Mouse (Mus musculus) cerebellum, postnatal 25 days (tissue): ENCODE measurements at regions not wholly inside any gene's neighbourhood (a gene's known extent, or its start where the extent isn't known, plus 50 kb on each side); places are given as distances from the start of the nearest gene placed in this dataset.

Experiments used
- DNase-seq, 2 experiments: peaks; one replicate each; pipeline ENCODE4 v3.0.0; 2021; ENCODE audit warnings: mixed read lengths in 2 of 2

DNA sequence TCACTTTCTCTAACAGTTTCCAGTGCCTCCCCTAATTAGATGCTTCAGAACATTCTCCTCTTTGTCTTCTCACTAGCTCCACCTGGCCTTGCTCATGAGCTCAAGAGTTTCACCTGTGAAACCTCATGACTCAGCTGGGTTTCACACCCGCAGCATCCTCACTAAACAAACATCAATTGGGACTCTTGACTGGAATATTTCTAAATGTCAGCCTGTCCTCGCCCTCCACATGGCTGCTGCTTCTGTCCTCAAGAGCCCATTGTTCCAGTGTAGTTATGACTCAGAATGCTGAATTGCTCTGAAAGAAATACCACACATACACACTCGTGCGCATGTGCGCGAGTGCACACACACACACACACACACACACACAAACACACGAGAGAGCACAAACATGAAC, 407.2 kb downstream of the Prss52 start:
- peak; percentile 11 to 20 for DNase-seq

DNA sequence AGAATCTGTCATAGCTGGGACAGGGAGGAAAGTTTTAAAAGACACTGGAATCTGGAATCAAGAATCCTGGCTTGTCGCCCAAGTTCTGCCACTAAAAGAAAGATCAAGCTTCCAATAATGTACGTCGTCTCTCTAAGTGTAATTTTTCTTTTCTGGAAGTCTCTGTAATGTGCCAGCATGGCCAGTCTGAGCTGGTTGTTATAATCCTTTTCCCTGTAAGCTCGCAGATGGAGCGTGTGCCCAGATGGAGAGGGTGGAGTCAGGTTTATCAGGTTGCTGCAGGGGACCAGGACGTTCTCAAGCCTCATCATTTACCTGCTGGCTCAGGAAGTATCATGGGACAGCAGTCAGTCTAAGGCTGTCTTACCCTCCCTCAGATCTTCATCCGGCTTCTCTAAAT, 408.6 kb downstream of the Prss52 start:
- DNase-seq = peak; percentile 57 to 67

DNA sequence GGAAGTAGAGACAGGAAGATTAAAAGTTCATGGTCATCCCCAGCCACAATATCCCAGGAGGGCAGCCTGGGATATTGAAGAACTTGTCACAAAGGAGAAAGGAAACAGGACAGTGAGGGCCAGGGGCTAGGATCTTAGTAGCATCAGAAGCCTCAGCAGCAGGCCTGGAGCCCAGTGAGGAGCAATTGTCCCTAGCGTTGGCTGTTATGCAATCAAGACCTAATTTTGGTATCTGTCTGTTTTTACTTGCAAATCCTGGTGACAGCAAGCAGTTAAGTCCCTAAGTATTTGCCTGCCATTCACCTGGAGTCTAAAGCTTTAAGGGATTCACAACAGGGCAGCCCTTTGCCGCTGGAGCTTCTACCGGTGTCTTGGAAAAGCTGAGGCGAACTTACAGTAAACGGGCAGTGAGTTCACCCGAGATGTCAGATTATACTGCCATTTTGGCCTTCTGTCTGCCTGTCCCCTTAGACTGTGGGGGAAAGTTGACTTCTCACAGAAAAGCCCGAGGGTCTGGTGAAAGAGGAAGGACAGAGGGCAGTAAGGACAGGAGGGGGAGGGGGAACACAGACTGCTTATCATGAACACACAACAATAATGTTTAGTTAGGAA, 413.6 kb downstream of the Prss52 start:
- DNase-seq = peak in 1 of 2 experiments; percentile 16

DNA sequence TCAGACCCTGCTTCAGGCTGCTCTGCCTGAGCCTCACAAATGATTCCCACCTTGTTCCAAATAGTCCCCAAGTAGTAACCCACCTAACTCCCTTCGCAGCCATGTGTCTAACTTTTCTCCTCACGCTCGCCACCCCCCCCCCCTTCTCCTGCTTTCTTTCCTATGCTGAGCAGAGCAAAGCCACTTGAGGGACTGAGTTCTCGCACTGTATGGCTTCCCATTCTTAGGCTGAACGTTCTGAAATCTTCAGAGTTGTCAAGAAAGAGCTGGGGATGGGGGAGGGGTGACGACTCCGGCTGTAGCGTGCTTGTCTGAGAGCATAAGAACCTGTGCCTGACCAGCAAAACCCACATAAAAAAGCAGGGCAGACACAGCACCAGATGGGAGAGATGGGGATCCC, 420.6 kb downstream of the Prss52 start:
- peak in 1 of 2 experiments; percentile 10 for DNase-seq

DNA sequence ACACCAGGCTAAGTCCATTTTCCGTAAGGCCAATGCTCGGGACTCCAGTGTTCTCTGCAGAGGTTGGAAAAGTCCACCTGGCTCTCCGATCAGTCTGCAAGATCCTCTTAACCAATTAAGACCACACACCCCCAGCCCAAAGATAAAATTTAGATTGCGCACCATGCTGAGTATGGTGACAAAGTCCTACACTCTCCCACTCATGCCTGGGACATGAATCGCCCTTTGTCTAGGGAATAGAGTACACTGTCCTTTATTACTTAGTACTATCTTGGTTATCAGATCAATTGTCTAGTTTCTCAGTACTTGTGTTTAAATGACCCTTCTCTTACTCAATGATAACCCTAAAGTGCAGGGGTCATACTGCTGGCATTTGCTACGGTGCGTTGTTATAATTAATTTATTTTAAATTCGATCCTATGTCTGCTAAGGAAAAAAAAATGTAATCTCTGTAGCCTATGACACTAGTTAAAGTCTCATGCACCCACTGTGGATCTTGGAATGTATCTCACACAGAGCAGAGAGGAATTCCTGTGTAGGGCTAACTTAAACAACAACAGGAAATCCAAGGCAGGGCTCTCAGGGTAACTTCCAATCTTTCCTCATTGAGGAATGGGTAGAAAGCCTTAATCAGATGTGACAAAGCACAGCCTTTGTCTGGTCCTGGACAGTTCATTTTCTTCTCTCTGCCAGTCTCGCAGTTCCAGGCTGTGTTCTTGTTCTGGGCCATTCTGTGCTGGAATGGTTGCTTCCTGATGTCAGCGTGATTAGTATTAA, 421.4 kb downstream of the Prss52 start:
- no peak for DNase-seq

DNA sequence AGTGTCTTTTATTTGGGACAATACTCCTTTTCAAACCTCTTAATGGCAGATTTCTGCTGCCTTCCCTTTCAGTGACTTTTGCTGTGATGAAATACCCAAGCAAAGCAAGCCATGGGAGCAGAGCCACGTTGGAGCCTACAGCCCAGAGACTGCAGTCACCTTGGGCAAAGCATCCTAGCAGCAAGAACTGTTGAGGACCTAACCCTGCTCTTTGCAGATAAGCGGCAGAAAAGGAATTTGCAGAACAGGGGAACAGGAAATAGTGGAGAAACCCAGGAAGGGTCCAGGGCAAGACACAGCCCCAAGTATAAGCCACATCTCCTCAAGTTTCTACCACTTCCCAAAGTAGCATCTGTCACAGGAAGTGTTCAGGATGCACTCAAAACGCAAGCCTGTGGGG, 426.5 kb downstream of the Prss52 start:
- DNase-seq = no peak

DNA sequence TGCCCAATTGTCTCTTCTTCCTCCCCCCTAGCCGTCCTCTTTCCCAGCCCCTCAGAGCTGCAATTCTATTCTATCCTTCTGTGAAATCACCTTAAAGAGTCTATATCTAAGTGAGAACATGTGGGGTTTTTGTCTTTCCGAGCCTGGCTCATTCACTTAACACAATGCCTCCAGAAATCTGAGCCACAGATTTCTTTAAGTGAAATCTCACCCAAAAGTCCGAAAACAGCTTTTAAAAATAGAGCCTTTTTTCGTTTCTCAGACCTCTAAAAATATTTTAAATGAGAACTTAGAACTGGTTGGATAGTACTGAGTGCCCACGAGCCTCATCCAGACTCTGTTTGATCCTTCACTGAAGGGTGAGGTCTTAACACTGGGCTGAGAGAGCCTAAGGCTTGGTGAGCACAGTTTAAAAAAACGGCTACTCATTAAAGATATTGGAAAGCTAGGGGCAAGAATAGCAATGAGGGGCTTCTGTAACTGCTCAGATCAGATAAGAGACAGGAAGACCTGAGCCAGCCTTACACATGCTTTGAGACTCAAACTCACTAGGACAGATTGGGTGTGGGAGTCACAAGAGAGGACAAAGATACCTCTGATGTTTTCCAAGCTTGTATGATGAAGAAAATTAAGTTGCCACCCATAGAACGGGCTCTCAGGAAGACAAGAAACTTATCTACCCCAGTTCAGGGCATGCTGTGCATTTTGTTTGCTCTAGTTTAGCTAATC, 427.3 kb downstream of the Prss52 start:
- no peak for DNase-seq

DNA sequence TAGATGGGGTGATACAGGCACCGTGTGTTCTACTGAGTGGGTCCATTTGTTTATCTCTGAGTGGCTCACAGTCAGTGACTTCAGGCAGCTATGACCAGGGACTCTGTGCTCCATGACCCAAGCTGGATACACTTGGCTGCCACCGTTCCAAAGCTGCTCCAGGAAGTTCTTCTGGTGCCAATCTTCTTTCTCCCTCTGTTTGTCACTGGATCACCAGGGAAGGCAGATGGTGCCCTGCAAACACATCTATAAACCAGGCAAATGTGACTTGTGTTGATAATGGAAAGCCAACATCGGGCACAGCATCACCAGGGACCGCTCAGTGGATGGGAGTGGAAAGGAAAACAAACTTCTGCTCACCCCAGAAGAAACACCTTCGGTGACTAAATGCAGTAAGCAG, 428.3 kb downstream of the Prss52 start:
- no peak for DNase-seq

DNA sequence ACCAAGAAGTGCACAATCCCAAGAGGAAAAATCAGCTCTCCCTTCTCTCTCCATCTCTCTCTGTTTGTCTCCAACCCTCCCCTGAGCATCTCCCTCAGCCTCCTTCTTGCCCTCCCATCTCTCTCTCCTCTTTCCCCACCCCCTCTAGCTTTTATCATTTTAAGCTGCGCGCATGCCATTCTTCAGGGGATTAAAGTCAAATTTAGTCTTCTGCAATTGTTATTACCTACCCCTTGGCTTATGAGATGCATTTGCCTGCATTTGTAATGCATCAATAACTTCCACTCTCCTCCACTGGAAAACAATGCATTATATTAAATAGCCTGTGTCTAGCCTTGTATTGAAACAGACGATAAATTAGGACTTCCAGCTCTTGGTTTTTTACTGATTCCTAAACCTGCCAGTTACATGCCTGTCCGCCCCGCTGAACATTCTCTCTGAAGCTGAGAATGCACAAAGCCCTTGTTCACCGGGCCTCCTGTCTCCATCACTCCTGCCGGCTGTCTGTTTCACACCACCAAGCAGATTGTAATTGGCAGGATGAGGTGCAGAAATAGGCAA, 429.6 kb downstream of the Prss52 start:
- peak; percentile 25 to 56 for DNase-seq

DNA sequence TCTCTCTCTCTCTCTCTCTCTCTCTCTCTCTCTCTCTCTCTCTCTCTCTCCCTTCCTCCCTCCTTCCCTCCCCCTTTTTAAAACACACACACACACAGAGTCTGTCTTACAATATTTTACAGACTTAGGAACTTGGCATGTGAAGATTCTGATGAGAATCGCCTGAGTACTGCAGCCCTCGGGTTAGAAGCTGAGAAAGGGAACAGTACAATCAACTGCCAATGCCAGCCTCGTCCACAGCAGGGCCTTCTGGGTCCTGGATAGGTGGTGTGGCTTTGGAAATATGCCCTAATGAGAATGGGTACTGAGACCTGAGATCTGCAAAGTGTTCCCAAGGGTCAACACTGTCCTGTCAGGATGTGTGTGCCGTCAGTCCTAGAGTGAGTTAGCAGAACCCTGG, 430.1 kb downstream of the Prss52 start:
- peak; percentile 20 to 27 for DNase-seq

DNA sequence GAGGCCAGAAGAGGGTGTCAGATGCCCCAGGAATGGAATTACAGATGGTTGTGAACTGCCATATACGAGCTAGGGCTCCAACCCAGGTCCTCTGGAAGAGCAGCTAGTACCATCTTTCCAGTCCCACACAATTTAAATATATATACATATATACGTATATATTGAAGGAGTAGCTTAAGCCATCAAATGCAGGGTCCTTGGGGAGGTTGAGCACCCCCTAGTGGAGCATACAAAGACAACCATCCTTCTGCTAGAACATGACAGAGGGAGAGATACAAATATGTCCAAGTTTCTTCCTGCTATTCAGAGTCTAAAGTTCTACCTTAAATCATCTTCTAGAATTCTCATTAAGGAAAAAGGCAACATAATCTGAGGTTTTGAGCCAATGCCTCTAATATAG, 435.4 kb downstream of the Prss52 start:
- no peak for DNase-seq

DNA sequence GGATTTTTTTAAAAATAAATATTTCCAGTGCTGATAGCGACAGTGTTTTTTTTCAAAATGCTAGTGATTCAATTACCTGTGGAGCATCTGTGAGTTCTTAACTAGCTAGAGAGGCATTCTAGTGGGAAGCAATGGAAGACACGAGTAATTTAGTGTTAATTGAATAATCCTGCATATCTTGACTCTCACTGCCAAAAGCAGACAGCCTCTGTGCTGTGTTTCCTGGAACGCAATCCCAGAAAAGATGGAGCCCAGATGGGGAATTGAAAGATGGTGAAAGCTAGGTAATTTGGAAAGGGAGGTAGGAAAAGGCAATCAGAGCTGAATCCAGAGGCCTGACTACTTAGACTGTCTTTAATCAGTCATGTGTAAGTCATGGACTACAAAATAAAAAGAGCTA, 441.0 kb downstream of the Prss52 start:
- no peak for DNase-seq

DNA sequence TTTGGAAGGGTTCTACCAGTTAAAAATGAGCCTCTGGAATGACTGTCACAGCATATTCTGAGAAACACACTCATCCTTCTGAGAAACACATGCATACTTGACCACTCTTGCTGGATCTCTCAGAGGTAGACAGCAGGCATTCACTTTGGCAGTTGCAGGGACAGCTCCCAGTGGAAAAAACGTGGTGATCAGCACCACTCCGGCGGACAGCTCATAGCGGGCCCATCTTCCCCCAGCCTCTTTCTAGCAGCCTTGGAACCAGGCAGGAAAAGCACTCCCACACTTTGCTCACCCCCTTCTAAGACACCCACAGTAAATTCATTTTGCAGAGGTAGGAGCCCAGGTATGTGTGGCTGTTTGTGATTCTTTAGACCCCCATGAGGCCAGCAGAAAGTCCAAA, 442.7 kb downstream of the Prss52 start:
- no peak for DNase-seq

DNA sequence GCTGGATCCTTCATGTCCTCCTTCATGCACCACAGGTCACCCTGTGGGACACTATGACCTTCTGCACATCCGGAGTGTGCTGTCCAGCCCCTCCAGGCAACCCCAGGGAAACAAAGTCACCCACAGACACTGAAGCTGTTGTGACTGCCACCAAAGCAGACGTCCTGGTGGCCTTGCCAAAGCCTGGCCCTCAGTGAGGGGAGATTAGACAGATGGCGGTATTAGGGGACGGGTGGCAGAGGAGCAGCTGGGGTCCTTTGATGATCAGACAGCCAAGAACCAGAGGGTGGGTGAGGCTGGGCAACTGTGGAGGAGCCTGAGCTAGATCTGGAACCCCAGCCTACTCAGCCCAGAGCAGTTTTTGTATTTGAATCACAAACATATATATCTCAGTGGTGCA, 448.9 kb downstream of the Prss52 start:
- no peak for DNase-seq

DNA sequence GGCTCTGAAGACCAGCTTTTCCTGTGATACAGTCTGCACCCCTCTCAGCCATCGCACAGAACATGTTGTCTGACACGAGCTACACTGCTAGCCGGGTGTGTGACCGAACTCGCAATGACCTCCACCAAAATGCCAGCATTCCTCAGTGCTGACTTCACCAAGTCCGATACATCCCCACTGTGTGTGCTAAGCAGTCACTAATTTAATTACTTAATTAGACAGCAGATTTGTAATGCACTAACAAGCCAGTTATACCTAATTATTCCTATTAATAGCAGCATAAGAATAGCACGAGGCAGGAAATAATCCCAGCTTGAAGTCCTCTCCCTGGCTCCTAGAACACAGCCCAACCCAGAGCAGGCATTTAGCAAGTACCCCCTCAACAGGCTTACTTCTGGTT, 452.0 kb downstream of the Prss52 start:
- DNase-seq = no peak

DNA sequence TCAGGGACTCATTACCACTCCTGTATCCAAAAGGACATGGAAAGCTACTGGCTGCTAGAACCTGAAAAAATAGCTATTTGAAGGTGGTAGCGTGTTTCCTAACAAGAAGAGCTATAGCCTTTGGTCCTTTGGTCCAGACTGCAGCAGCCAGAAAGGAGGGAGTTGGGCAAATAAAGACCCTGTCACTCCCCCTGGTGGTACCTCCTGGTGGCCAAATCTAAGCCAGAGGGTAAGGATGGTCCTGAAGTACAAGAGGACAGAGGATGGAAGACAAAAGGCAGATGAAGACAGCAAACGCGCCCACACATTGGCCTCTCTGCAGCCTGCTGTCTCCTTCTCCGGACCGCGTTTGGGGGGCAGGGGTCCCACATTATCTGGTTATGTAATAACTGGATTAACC, 453.4 kb downstream of the Prss52 start:
- DNase-seq = no peak

DNA sequence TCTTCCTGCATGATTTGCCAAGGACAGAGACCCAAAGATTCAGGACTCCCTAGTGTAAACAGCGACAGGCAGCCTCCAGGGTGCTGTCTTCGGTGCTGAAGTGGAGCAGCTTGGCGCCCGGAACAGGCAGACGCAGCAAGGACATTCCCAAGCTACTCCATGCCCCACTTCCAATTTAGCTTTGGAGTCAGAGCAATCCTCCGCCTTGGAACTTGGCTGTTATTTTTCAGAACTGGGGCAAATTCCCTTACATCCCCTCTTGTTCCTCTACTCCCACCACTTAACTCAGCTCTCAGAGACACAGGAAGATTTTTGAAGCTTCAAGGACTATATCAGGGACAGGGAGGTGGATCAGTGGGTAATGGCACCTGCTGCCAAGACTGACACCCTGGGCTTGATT, 464.6 kb downstream of the Prss52 start:
- DNase-seq = peak; percentile 30 to 35

DNA sequence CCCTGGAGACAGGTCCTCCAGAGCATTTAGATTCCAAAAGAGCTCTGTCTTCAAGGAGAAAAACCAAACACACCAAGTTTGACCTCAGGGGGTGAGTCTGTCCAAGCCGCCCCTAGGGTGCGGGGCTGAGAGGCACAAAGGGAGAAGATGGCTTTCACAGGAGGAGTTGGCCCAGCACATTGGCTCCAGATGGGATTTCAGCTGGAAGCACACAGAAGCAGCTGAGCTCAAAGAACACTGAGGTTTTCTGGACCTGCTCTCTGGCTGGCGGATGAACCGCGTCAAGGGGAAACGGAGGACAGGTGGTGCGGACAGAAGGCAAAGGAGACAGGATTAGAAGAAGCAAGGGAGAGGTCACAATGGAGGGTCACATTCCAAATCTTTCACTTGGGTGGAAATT, 466.9 kb downstream of the Prss52 start:
- peak; percentile 73 to 74 for DNase-seq

DNA sequence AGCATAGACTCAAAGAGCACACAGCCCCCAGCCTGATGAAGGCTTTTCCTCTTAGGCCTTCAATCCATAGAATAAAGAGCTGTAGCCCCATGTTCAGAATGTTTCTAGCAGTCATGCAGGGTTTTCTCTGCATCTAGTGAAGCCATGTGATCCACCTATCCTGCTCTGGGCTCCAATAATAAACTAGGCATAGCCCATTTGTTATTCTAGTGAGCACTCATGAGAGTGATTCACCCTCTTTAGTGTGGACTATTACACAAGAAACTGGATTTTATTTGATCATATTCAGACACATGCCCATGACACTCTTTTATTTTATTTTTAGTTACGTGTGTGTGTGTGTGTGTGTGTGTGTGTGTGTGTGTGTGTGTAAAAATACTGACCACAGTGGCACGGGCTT, 468.7 kb downstream of the Prss52 start:
- DNase-seq = no peak

DNA sequence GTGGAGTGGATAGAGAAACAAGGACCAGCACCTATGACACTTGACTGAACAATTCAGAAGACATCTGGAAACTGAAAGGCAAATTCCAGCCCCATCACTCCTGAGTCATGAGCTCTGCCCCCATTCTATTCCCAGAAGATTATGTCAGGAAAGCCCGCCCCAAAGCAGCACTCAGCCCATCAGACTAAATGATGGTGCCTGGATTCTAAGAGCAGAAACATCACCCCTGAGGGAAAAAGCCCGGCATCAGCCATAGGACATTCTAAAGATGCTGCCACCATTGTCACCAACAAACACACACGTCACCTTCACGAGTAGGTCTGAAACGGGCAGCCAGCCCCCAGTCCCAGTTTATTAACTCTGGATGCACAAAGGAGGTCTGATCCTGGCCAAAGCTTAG, 469.7 kb downstream of the Prss52 start:
- DNase-seq = peak in 1 of 2 experiments; percentile 32

DNA sequence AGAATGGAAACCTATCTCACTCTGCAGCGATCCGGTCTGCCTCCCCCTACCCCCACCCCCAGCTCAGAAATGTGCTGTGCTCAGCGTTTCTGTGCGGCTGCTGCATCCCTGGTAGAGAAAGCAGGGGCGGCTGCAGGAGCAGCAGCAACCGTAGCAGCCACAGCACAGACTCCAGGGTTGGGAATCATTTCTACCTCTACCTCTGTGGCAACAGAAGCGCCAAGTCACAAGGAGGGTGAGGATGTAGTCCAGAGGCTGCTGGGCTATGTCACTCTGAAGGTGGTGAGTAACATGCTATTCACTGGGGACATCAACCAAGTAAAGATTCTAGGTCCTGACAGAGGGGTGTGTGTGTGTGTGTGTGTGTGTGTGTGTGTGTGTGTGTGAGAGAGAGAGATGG, 470.2 kb downstream of the Prss52 start:
- DNase-seq = peak; percentile 46 to 54

DNA sequence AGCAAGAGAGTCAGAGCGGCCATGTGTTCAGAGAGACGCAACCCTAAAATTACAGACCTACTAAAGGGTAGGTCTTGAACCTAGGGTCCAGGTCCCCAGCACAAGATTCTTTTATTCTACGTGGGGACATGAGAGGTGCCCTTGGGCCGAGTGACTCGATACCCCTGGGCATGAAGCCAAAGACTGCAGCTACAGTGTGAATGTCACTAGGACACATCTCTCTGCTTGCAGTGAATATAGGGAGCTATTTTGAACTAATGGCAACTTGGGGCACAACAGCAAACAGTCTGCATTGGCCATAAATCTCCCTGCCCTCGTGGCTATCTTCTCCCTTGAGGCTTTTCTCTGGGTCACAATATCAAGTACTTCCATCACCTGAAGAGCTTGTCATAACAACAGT, 470.7 kb downstream of the Prss52 start:
- peak in 1 of 2 experiments; percentile 22 for DNase-seq

DNA sequence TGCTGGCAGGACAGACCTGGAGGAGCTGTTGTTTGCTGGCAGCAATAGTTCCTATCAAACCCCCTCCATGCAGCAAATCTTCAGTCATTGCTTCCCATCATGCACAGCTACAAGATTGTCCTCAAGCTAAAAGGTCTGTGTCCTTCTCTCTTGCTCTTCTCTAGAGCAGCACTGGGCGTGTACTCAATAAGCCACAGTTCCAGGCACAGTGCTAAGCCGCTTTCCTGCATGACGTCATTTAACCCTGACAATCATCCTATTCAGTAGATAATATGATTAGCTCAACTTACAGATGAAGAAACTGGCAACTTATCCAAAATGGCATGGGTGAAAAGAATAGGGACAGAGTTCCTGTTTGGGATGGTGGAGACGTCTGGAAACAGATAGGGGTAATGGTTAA, 471.9 kb downstream of the Prss52 start:
- no peak for DNase-seq

DNA sequence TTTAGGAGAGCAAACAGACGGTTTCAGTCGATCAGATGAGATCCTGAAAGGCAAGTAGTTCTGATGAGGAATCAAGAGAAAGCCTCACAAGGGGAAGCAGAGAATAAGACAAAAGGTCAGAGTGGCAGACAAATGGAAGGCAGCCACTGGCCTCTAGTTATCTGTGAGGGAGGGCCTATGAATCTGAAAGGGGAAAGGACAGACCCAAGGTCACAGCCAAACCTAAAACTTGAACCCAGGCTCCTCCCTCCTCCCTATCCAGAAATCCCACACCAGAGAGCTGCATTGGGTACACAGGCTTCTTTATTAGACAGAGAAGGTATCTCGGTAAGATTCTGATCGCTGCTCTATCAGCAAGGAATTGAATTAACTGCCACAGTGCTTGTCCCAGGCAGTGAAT, 476.0 kb downstream of the Prss52 start:
- DNase-seq = no peak
